Mouse (Mus musculus): ENCODE measurements around the gene Mmd2.

The Mmd2 gene

GRCm38 (mm10) chr5:142546344-142546743 is 62.3 kb downstream of the Mmd2 start:
- no peak for DNase-seq (ENCODE audit: low spot score in 2 of 2)

- DNase-seq (ENCODE audit: low spot score in 2 of 2), result no peak
Observed at GRCm38 (mm10) chr5:142545014-142545795, 63.4 kb downstream of the Mmd2 start.

GRCm38 (mm10) chr5:142537286-142537685 is 71.3 kb downstream of the Mmd2 start:
- DNase-seq (ENCODE audit: low spot score in 2 of 2), result no peak

- no peak for DNase-seq (ENCODE audit: low spot score in 2 of 2)
Observed at GRCm38 (mm10) chr5:142535388-142535787, 73.2 kb downstream of the Mmd2 start.

GRCm38 (mm10) chr5:142529915-142530314 is 78.7 kb downstream of the Mmd2 start, which contains the start of gene Papolb:
Gene Papolb, minus strand, starts transcription at chr5:142530076.
- no peak for DNase-seq (ENCODE audit: low spot score in 2 of 2)

GRCm38 (mm10) chr5:142524711-142525464 is 83.7 kb downstream of the Mmd2 start:
- no peak for DNase-seq (ENCODE audit: low spot score in 2 of 2)

- no peak for DNase-seq (ENCODE audit: low spot score in 2 of 2)
Observed at GRCm38 (mm10) chr5:142521195-142521866, 87.3 kb downstream of the Mmd2 start.

- no peak for DNase-seq (ENCODE audit: low spot score in 2 of 2)
Observed at GRCm38 (mm10) chr5:142520360-142520759, 88.2 kb downstream of the Mmd2 start.

- DNase-seq (ENCODE audit: low spot score in 2 of 2), result peak in 1 of 2 experiments; percentile 30
Observed at GRCm38 (mm10) chr5:142518973-142519372, 89.6 kb downstream of the Mmd2 start.

Measured in right cerebral cortex, adult 2 months (tissue).